Mouse (Mus musculus) liver, embryonic 11.5 days (tissue): ENCODE results near the gene Scap. TPM values are rescaled to one million over a fixed set of nuclear protein-coding genes. Genes with fewer than 3 reads are reported as not detected.
"Not testable (repeated sequence)": the region's sequence is repeated elsewhere in the genome, so short reads cannot be mapped to it uniquely, and the experiment has no call there.

Experiments used
- ATAC-seq: fragments of 200-750 bp; cut with Nextera tagmentation; replicated peaks from 2 replicates; pipeline ENCODE4 v1.8.0; 2017; ENCODE audit warnings: moderate number of reproducible peaks, mild to moderate bottlenecking, moderate TSS enrichment, moderate library complexity; ENCODE audit not compliant: low FRiP score
- DNase-seq: peaks from one replicate; pipeline ENCODE4 v3.0.0-alpha.2; 2017; ENCODE audit warnings: low spot score
- H3K27ac ChIP-seq: fragments of 300-500 bp; sonication (generic); 2 replicates; pipeline ENCODE4 v1.5.1; 2014; ENCODE audit warnings: mild to moderate bottlenecking, low read depth, low read length, control low read depth
- H3K27me3 ChIP-seq: fragments of 300-500 bp; sonication (generic); replicated peaks from 2 replicates; pipeline ENCODE4 v1.6.1; 2014; ENCODE audit warnings: low read length, mixed read lengths; ENCODE audit not compliant: control insufficient read depth, insufficient read depth
- H3K36me3 ChIP-seq: fragments of 300-500 bp; sonication (generic); 2 replicates; pipeline ENCODE4 v1.6.1; 2014; ENCODE audit warnings: mild to moderate bottlenecking, low read length, moderate library complexity, mixed read lengths; ENCODE audit not compliant: control insufficient read depth, insufficient read depth
- H3K4me1 ChIP-seq: fragments of 300-500 bp; sonication (generic); replicated peaks from 2 replicates; pipeline ENCODE4 v1.6.1; 2014; ENCODE audit warnings: low read length, mixed read lengths; ENCODE audit not compliant: control insufficient read depth, insufficient read depth
- H3K4me2 ChIP-seq: fragments of 300-500 bp; sonication (generic); 2 replicates; pipeline ENCODE4 v1.6.1; 2014; ENCODE audit warnings: mild to moderate bottlenecking, control low read depth, moderate library complexity
- H3K4me3 ChIP-seq: fragments of 300-500 bp; sonication (generic); 2 replicates; pipeline ENCODE4 v1.5.1; 2014; ENCODE audit warnings: low read depth, low read length, control low read depth
- H3K9ac ChIP-seq: fragments of 300-500 bp; sonication (generic); 2 replicates; pipeline ENCODE4 v1.6.1; 2014; ENCODE audit warnings: low read depth, low read length, control low read depth
- H3K9me3 ChIP-seq: fragments of 300-500 bp; sonication (generic); 2 replicates; pipeline ENCODE4 v1.6.1; 2016; ENCODE audit warnings: low read length, inconsistent platforms, mixed read lengths; ENCODE audit not compliant: control insufficient read depth
- WGBS: fragments of 180-500 bp; shearing (Covaris S2); extraction: QIAGEN DNeasy Blood & Tissue Kit; methylation state at CpG from one replicate; pipeline ENCODE4 v1.1.7; 2014; 5-methylcytosine and 5-hydroxymethylcytosine counted together
- polyA plus RNA-seq: library from polyadenylated mRNA; unstranded; fragments of >200 nt; fragmentation: Nextera tagmentation; extraction: Ambion mirVana; gene quantifications from 2 replicates; pipeline ENCODE4 v1.2.1, GENCODE M21; 2014

Gene Scap
- polyA plus RNA-seq, 1 experiment from 2014 or later: 32.9 TPM

DNA sequence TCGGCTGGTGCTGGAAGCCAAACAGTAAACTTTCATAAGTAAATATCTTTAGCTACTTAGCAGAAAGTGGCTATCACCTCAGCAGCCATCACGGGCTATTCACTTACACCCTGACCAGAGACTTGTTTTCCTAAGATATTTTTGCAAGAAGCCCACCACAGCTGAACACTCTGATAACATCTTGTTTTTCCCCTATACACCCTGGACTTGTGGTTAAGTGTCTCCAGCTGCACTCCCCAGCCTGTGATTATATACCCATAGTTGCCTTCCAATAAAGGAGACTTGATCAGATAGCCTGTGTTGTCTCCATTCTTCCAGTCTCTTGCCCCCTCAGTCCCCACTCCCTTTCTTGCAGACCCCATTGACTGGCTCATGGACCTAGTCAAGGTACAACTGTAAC is 4.9 kb upstream of the Scap start:
- no peaks in the 10 kb centered on the region for H3K27me3 ChIP-seq
- ATAC-seq (0 out of 2 replicates have a peak, but pooled peaks have one; percentile 21), DNase-seq (no peak)
- H3K4me2 ChIP-seq: no peak overlapping the region
- H3K4me1 ChIP-seq: peaks cover 9% of the 10 kb centered on the region
- no peak overlapping the region for H3K4me3 ChIP-seq
- H3K36me3 ChIP-seq: no peaks in the 10 kb centered on the region
- WGBS: 43% methylated on average over 2 of the region's 2 CpGs
- H3K27ac ChIP-seq: no peak overlapping the region
- no peak overlapping the region for H3K9ac ChIP-seq
- H3K9me3 ChIP-seq: no peaks in the 10 kb centered on the region

DNA sequence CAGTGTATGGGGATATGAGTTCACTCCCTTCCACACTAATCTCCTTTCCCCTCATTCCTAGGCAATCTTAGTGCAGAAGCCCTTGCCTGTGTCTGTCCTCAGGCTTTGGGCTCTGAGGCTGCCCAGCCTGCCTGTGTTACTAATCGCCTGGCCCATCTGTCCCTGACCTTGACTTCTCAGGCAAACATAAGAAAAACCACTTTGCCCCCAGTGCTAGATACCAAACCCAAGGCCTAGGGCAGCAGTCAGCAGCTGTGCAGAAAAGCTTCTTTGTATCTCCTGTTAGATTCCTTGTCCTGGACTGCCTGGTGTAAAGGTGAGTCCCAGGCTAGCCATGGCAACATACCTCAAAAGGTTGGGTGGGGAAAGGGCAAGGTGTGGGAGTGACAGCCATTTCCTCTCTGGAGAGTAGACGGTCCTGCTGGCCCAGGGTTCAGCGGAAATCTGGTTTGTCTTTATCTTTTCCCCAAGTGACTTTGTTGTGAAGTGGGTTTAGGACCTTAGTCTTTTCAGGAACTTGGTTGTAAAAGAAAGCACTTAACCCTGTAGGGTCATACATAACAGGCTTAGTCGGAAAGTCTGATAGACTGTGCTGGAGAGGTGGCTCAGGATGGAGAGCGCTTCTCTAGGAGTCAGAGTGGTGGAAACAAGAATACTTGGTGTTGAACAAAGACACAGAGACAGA is 4.0 kb upstream of the Scap start:
- no peak for DNase-seq
- H3K9ac ChIP-seq: no peak overlapping the region
- no peak for ATAC-seq
- peak overlapping the region; percentile 3; the same call in 1 of the 2 replicates for H3K27ac ChIP-seq
- peaks cover 9% of the 10 kb centered on the region for H3K4me1 ChIP-seq
- H3K27me3 ChIP-seq: no peaks in the 10 kb centered on the region
- no peaks in the 10 kb centered on the region for H3K36me3 ChIP-seq
- H3K9me3 ChIP-seq: no peaks in the 10 kb centered on the region
- H3K4me3 ChIP-seq: no peak overlapping the region
- 39% methylated on average over 5 of the region's 5 CpGs for WGBS
- peak overlapping the region; percentile 1; the same call in 1 of the 2 replicates for H3K4me2 ChIP-seq

DNA sequence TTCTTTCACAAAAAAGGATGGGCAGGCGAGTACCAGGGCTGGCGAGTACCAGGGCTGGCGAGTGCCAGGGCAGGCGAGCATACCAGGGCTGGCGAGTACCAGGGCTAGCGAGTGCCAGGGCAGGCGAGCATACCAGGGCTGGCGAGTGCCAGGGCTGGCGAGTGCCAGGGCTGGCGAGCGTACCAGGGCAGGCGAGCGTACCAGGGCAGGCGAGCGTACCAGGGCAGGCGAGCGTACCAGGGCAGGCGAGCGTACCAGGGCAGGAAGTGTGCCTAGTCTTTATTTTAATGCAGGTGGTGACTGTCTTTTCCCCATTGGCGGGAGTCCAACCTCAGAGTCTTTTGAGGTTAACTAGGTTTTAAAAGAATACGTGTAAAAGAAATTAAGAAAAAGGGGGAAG is 3.4 kb upstream of the Scap start:
- WGBS: 80% methylated on average over 21 of the region's 21 CpGs
- H3K4me2 ChIP-seq: no peak overlapping the region; the same call in 1 of the 2 replicates

DNA sequence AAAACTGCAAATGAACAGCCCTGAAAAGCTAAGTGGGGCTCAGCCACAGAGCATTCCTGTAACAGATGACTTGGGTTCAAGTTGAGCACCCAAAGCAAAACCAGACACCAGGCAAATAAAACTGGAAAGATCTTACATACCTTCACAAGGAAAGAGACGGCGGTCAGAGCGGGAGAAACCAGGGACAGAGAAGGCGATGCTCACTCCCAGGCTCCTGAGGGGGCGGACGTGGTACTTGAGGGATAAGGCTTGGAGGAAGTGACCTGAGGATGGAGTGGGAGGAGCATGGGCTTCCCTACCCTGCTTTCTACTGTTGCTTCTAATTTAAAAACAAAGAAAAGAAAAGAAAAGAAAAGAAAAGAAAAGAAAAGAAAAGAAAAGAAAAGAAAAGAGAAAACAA is 2.7 kb upstream of the Scap start:
- H3K36me3 ChIP-seq: no peaks in the 10 kb centered on the region
- H3K4me1 ChIP-seq: peaks cover 18% of the 10 kb centered on the region
- peak overlapping the region; percentile 21; the same call in 1 of the 2 replicates for H3K4me2 ChIP-seq
- H3K9ac ChIP-seq: no peak overlapping the region
- no peaks in the 10 kb centered on the region for H3K27me3 ChIP-seq
- no peak for ATAC-seq
- DNase-seq: no peak
- H3K4me3 ChIP-seq: no peak overlapping the region
- H3K27ac ChIP-seq: no peak overlapping the region
- 45% methylated on average over 6 of the region's 6 CpGs for WGBS
- no peaks in the 10 kb centered on the region for H3K9me3 ChIP-seq

More for the DNA sequence above, 3.4 kb upstream of the Scap start:
- H3K9me3 ChIP-seq: no peaks in the 10 kb centered on the region
- H3K4me1 ChIP-seq: peaks cover 13% of the 10 kb centered on the region
- no peak for DNase-seq
- H3K9ac ChIP-seq: no peak overlapping the region
- no peak overlapping the region for H3K4me3 ChIP-seq
- H3K27ac ChIP-seq: peak overlapping the region; percentile 38; the same call in 1 of the 2 replicates
- H3K36me3 ChIP-seq: no peaks in the 10 kb centered on the region
- ATAC-seq: no peak
- no peaks in the 10 kb centered on the region for H3K27me3 ChIP-seq

DNA sequence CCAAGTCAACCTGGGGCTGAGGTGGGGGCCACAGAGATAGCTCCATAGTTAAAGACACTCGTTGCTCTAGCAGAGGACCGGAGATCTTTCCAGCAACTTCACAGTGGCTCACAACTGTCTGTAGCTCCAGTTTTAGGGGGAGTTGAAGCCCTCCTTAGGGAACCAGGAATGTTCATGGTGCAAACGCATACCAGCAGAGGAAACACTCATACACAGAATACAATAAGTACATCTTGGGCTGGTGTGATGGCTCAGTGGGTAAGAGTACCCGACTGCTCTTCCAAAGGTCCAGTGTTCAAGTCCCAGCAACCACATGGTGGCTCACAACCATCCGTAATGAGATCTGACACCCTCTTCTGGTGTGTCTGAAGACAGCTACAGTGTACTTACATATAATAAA is 2.2 kb upstream of the Scap start:
- 87% methylated on average over 4 of the region's 5 CpGs for WGBS
- ATAC-seq, H3K27ac ChIP-seq, DNase-seq, H3K9me3 ChIP-seq, H3K27me3 ChIP-seq, H3K36me3 ChIP-seq, H3K4me3 ChIP-seq, H3K9ac ChIP-seq, H3K4me2 ChIP-seq: not testable (repeated sequence)
- H3K4me1 ChIP-seq: peaks cover 20% of the 10 kb centered on the region

DNA sequence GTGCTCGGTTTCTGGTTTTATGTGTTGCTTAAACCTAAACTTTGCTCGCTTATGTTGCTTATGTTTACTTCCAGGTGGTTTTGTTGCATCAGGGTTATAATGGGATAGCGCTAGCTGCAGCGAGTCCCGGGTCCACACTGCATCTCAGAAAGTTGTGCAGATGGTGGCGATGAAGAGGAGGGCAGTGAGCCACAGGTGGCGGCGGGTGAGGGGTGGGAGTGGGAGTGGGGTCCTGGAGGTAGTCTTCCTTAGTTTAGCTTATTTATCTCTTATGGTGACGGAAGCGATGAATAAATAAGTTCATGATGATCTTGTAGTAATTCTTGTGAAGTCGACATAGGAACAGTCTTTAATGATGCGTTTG is 790 bp downstream of the Scap start:
- H3K4me3 ChIP-seq: peak overlapping the region; percentile 93
- H3K9me3 ChIP-seq: no peaks in the 10 kb centered on the region
- ATAC-seq: peak; percentile 19
- WGBS: 9% methylated on average over 12 of the region's 12 CpGs
- H3K9ac ChIP-seq: peak overlapping the region; percentile 75
- no peaks in the 10 kb centered on the region for H3K27me3 ChIP-seq
- peaks cover 21% of the 10 kb centered on the region for H3K4me1 ChIP-seq
- no peaks in the 10 kb centered on the region for H3K36me3 ChIP-seq
- peak overlapping the region; percentile 68; the same call in 1 of the 2 replicates for H3K27ac ChIP-seq
- DNase-seq: no peak
- peak overlapping the region; percentile 88 for H3K4me2 ChIP-seq

DNA sequence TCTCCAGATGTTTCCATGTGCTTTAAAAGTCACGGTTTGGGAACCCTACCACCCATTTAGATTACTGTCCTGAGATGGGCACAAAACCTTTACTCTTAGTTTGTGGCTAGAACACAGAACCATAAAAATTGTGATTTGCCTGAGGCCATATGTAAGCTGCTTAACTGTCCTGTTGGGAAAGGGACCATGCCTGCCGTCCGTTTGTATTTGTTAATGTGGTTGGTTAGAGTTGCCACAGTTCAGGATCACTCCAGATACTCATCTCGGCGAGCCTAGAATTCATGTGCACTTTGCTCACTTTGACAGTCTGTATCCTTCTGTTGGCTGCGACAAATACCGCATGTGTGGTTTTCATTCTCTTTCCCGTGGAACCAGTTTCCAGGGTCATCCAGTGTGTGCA is 1.8 kb downstream of the Scap start:
- no peaks in the 10 kb centered on the region for H3K27me3 ChIP-seq
- no peak overlapping the region for H3K9ac ChIP-seq
- peak overlapping the region; percentile 12; the same call in 1 of the 2 replicates for H3K4me3 ChIP-seq
- no peaks in the 10 kb centered on the region for H3K9me3 ChIP-seq
- H3K27ac ChIP-seq: no peak overlapping the region
- H3K4me1 ChIP-seq: peaks cover 14% of the 10 kb centered on the region; the same call in 1 of the 2 replicates
- peak overlapping the region; percentile 88 for H3K4me2 ChIP-seq
- ATAC-seq (no peak), DNase-seq (no peak)
- 63% methylated on average over 8 of the region's 8 CpGs for WGBS
- no peaks in the 10 kb centered on the region for H3K36me3 ChIP-seq

DNA sequence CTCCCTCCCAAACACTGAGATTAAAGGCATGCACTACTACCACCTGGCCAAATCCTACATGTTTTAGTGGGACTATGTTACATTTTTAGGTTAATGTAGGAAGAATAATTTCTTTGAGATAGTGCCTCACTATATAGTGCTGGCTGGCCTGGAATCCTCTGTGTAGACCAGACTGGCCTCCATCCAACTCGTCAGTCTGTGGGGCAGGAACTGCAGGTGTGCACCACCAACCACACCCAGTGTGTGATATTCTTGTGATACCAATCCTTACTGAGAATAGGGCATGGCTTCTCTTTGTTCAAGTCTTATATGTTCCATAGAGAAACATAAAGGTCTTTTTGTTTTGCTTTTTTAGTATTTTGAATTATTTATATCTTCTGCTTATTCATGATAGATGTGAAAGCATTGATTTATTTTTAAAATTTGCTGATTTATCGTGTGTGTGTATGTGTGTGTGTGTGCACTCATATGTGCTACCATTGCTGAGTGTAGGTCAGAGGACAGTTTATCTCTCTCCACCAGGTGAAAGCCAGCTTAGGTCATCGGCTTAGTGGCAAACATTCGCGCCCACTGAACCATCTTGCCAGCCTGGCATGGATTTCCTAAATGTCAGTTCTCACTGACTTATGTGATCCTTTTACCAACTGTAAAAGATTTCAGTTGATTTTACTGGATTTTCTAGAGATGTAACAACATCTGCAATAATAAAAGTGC is 7.1 kb downstream of the Scap start:
- H3K4me3 ChIP-seq: no peak overlapping the region
- no peaks in the 10 kb centered on the region for H3K9me3 ChIP-seq
- no peak overlapping the region for H3K4me2 ChIP-seq
- 84% methylated on average over 5 of the region's 5 CpGs for WGBS
- DNase-seq: no peak
- H3K9ac ChIP-seq: no peak overlapping the region
- peaks cover 6% of the 10 kb centered on the region; the same call in 1 of the 2 replicates for H3K4me1 ChIP-seq
- no peaks in the 10 kb centered on the region for H3K36me3 ChIP-seq
- no peaks in the 10 kb centered on the region for H3K27me3 ChIP-seq
- no peak for ATAC-seq
- no peak overlapping the region for H3K27ac ChIP-seq
